31 mouse cellular contexts compared by ENCODE assay signal in genomic region chr13:73734379-73734778, GRCm38 (mm10). TPM values are rescaled to one million over a fixed set of nuclear protein-coding genes. Genes with fewer than 3 reads are reported as not detected.
"Had no signal": no experiment of that assay in that cellular context is flagged by ENCODE, and none has a peak within 500 bp of the region (broad histone marks: within the 10 kb centered on the region; RNA-seq: fewer than 3 reads in every experiment).

No protein-coding gene starts in this region.

- H3K9me3 ChIP-seq: hindbrain, embryonic 13.5 days; hindbrain, embryonic 15.5 days; limb, embryonic 10.5 days; limb, embryonic 12.5 days; liver, embryonic 13.5 days had no signal

- H3K4me3 ChIP-seq: hindbrain, embryonic 13.5 days; hindbrain, embryonic 15.5 days; layer of hippocampus, adult 2 months; left cerebral cortex, adult 2 months; limb, embryonic 10.5 days; limb, embryonic 12.5 days; liver, embryonic 13.5 days had no signal

- H3K4me2 ChIP-seq: heart, embryonic 11.5 days; hindbrain, embryonic 13.5 days; hindbrain, embryonic 15.5 days; limb, embryonic 12.5 days; liver, embryonic 13.5 days had no signal

- ATAC-seq: forebrain, postnatal 0 days; hindbrain, postnatal 0 days had no signal

- H3K36me3 ChIP-seq: hindbrain, embryonic 13.5 days; hindbrain, embryonic 15.5 days; limb, embryonic 10.5 days; limb, embryonic 12.5 days; liver, embryonic 13.5 days had no signal

- H3K9ac ChIP-seq: forebrain, postnatal 0 days; hindbrain, embryonic 13.5 days; hindbrain, embryonic 15.5 days; limb, embryonic 12.5 days; liver, embryonic 13.5 days had no signal

- H3K27ac ChIP-seq: hindbrain, embryonic 13.5 days; hindbrain, embryonic 15.5 days; hindbrain, postnatal 0 days; layer of hippocampus, adult 2 months; left cerebral cortex, adult 2 months; limb, embryonic 10.5 days; limb, embryonic 12.5 days; liver, embryonic 13.5 days had no signal

- DNase-seq: forebrain, postnatal 0 days; gastrocnemius, postnatal 14 days; gastrocnemius, postnatal 36 days; heart, postnatal 14 days; kidney, adult 18-20 months; kidney, adult 8-10 months; kidney, postnatal 10 days; kidney, postnatal 25 days; kidney, postnatal 4 days; liver; liver, embryonic 13.5 days had no signal

RNA-seq across cellular contexts. Expression of gene Slc6a19, which starts 29.7 kb away (rescaled TPM):
- total RNA-seq: gastrocnemius, adult 8-10 months; gastrocnemius, postnatal 36 days; hematopoietic stem cell, adult 5-6 weeks; layer of hippocampus, adult 2 months had no signal
- polyA plus RNA-seq: heart, embryonic 11.5 days; heart, embryonic 14.5 days; hindbrain, embryonic 11.5 days; limb, embryonic 10.5 days; limb, embryonic 12.5 days; limb, embryonic 14.5 days had no signal

RNA-seq across cellular contexts. Expression of gene Slc6a18, which starts 56.6 kb away (rescaled TPM):
- total RNA-seq: forebrain, postnatal 0 days; gastrocnemius, postnatal 36 days; heart, adult 18-20 months; heart, postnatal 14 days; hematopoietic stem cell, adult 5-6 weeks; hindbrain, postnatal 0 days; layer of hippocampus, adult 2 months; layer of hippocampus, postnatal 10 days; layer of hippocampus, postnatal 25 days; left cerebral cortex, adult 2 months; left cerebral cortex, postnatal 14 days; left cerebral cortex, postnatal 36 days had no signal
- polyA plus RNA-seq: forebrain, postnatal 0 days; heart, embryonic 11.5 days; heart, embryonic 14.5 days; heart, embryonic 16.5 days; hindbrain, embryonic 11.5 days; hindbrain, embryonic 13.5 days; hindbrain, embryonic 15.5 days; hindbrain, postnatal 0 days; intestine, embryonic 14.5 days; limb, embryonic 10.5 days; limb, embryonic 12.5 days; liver, embryonic 13.5 days had no signal
